Mouse (Mus musculus): ENCODE measurements around the gene Tal1. TPM values are rescaled to one million over a fixed set of nuclear protein-coding genes. Genes with fewer than 3 reads are reported as not detected.

Tal1 gene
- polyA plus RNA-seq, 1 experiment from 2014 or later = 1.1 TPM

DNA sequence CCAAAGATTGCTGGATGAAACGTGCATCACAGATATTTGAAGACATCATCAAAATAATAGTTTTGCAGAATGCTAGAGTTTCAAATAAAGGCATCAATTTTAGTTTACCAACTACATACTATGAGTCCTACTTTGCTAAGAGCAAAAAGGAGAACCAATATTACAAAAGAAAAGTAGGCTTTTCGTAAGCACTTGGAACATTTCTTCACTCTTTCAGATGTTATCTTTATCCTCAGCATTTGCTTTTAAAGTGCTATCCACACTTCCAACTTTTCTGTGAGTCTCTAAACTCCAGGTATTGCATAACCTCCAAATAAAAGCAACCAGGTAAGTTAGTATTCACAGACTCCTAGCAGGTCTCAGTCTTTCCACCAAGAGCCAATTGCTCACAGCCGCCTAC lies 63.4 kb downstream of the Tal1 start:
- Histone ChIP-seq H3K4me2 (ENCODE audit: low read depth, low read length) (no peak overlapping the region), H3K9me3 (replicated peaks; ENCODE audit: control insufficient read depth, low read length) (no peaks in the 10 kb centered on the region), H3K27me3 (ENCODE audit: control insufficient read depth, insufficient read depth, low read length) (no peaks in the 10 kb centered on the region), H3K36me3 (ENCODE audit: control insufficient read depth, insufficient read depth, low read length) (no peaks in the 10 kb centered on the region), H3K4me1 (ENCODE audit: control insufficient read depth, insufficient read depth, low read length) (no peaks in the 10 kb centered on the region), H3K4me3 (replicated peaks; ENCODE audit: low read length) (no peak overlapping the region), H3K27ac (ENCODE audit: low read length) (no peak overlapping the region), H3K9ac (ENCODE audit: low read length) (no peak overlapping the region)
- 78% methylated on average over 3 of the region's 3 CpGs for WGBS
- ATAC-seq (ENCODE audit: insufficient read depth, low FRiP score) = no peak

DNA sequence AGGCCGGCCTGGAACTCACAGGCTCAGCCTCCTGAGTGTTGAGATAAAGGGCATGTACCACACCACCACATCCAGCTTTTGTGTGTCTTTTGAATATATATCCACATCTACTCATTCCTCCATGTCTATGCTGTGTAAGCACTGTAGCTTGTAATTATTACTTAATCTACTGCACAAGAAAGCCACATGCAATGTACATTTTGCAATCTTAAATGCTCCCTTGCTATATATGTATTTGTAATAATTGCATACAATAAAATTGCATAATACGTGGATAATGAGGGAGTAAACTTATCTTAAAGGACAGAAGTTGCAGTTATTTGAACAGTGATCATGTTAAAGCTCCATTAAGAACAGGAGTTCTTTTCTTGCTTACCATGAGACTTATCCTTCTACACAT lies 64.9 kb downstream of the Tal1 start:
- H3K4me3 ChIP-seq (replicated peaks; ENCODE audit: low read length) = no peak overlapping the region
- H3K4me1 ChIP-seq (ENCODE audit: control insufficient read depth, insufficient read depth, low read length) = no peaks in the 10 kb centered on the region
- no peaks in the 10 kb centered on the region for H3K27me3 ChIP-seq (ENCODE audit: control insufficient read depth, insufficient read depth, low read length)
- no peak for ATAC-seq (ENCODE audit: insufficient read depth, low FRiP score)
- H3K27ac ChIP-seq (ENCODE audit: low read length) = no peak overlapping the region
- no peak overlapping the region for H3K9ac ChIP-seq (ENCODE audit: low read length)
- no peaks in the 10 kb centered on the region for H3K9me3 ChIP-seq (replicated peaks; ENCODE audit: control insufficient read depth, low read length)
- no peaks in the 10 kb centered on the region for H3K36me3 ChIP-seq (ENCODE audit: control insufficient read depth, insufficient read depth, low read length)
- no peak overlapping the region for H3K4me2 ChIP-seq (ENCODE audit: low read depth, low read length)
- 65% methylated on average over 2 of the region's 2 CpGs for WGBS

Other genes starting within 250 kb of the Tal1 start
- not detected in 2 replicates for gene Gm12830, start 234.7 kb upstream of the Tal1 start, polyA plus RNA-seq (2015; fragmentation: Nextera tagmentation; extraction: Ambion mirVana)
- not detected in 2 replicates for gene Foxd2, start 147.6 kb upstream of the Tal1 start, polyA plus RNA-seq (2015; fragmentation: Nextera tagmentation; extraction: Ambion mirVana)
- gene Foxe3, start 130.4 kb upstream of the Tal1 start, polyA plus RNA-seq (2015; fragmentation: Nextera tagmentation; extraction: Ambion mirVana) = not detected in 2 replicates
- gene Cmpk1, start 69.2 kb upstream of the Tal1 start, polyA plus RNA-seq (2015; fragmentation: Nextera tagmentation; extraction: Ambion mirVana) = 121 and 123 TPM in 2 replicates
- gene Stil, start 56.3 kb upstream of the Tal1 start, polyA plus RNA-seq (2015; fragmentation: Nextera tagmentation; extraction: Ambion mirVana) = 9.4 and 10.2 TPM in 2 replicates
- gene Pdzk1ip1, start 32.3 kb downstream of the Tal1 start, polyA plus RNA-seq (2015; fragmentation: Nextera tagmentation; extraction: Ambion mirVana) = 130 and 180 TPM in 2 replicates
- gene Cyp4x1, start 77.9 kb downstream of the Tal1 start, polyA plus RNA-seq (2015; fragmentation: Nextera tagmentation; extraction: Ambion mirVana) = 0.46 and 0.61 TPM in 2 replicates
- not detected in 2 replicates for gene Cyp4a29, start 185.7 kb downstream of the Tal1 start, polyA plus RNA-seq (2015; fragmentation: Nextera tagmentation; extraction: Ambion mirVana)
- not detected in 2 replicates for gene Cyp4a12a, start 242.6 kb downstream of the Tal1 start, polyA plus RNA-seq (2015; fragmentation: Nextera tagmentation; extraction: Ambion mirVana)